Mouse (Mus musculus): ENCODE measurements around the gene Stk38l.
"Not testable (repeated sequence)": the region's sequence is repeated elsewhere in the genome, so short reads cannot be mapped to it uniquely, and the experiment has no call there.

The Stk38l gene

GRCm38 (mm10) chr6:146733554-146733953 lies 8.8 kb downstream of the Stk38l start:
- DNase-seq (ENCODE audit: low read depth, low spot score): no peak

- no peak for DNase-seq (ENCODE audit: low read depth, low spot score)
These were observed 14.1 kb downstream of the Stk38l start for GRCm38 (mm10) chr6:146738889-146739288.

GRCm38 (mm10) chr6:146740724-146741123 lies 15.9 kb downstream of the Stk38l start:
- no peak for DNase-seq (ENCODE audit: low read depth, low spot score)

GRCm38 (mm10) chr6:146741986-146742635 lies 17.3 kb downstream of the Stk38l start:
- DNase-seq (ENCODE audit: low read depth, low spot score): no peak

GRCm38 (mm10) chr6:146744266-146744665 lies 19.5 kb downstream of the Stk38l start:
- not testable (repeated sequence) for DNase-seq (ENCODE audit: low read depth, low spot score)

GRCm38 (mm10) chr6:146745180-146745579 lies 20.4 kb downstream of the Stk38l start:
- no peak for DNase-seq (ENCODE audit: low read depth, low spot score)

- DNase-seq (ENCODE audit: low read depth, low spot score): no peak
These were observed 21.8 kb downstream of the Stk38l start for GRCm38 (mm10) chr6:146746577-146746976.

GRCm38 (mm10) chr6:146747057-146747456 lies 22.3 kb downstream of the Stk38l start:
- no peak for DNase-seq (ENCODE audit: low read depth, low spot score)

GRCm38 (mm10) chr6:146748271-146748670 lies 23.5 kb downstream of the Stk38l start:
- no peak for DNase-seq (ENCODE audit: low read depth, low spot score)

- no peak for DNase-seq (ENCODE audit: low read depth, low spot score)
These were observed 26.9 kb downstream of the Stk38l start for GRCm38 (mm10) chr6:146751671-146752070.

- DNase-seq (ENCODE audit: low read depth, low spot score): no peak
These were observed 27.4 kb downstream of the Stk38l start for GRCm38 (mm10) chr6:146752178-146752577.

- DNase-seq (ENCODE audit: low read depth, low spot score): no peak
These were observed 27.8 kb downstream of the Stk38l start for GRCm38 (mm10) chr6:146752612-146753011.

GRCm38 (mm10) chr6:146753560-146754160 lies 28.9 kb downstream of the Stk38l start:
- no peak for DNase-seq (ENCODE audit: low read depth, low spot score)

- no peak for DNase-seq (ENCODE audit: low read depth, low spot score)
These were observed 30.3 kb downstream of the Stk38l start for GRCm38 (mm10) chr6:146755136-146755535.

- no peak for DNase-seq (ENCODE audit: low read depth, low spot score)
These were observed 30.9 kb downstream of the Stk38l start for GRCm38 (mm10) chr6:146755679-146756078.

- no peak for DNase-seq (ENCODE audit: low read depth, low spot score)
These were observed 34.2 kb downstream of the Stk38l start for GRCm38 (mm10) chr6:146759027-146759426.

- no peak for DNase-seq (ENCODE audit: low read depth, low spot score)
These were observed 35.2 kb downstream of the Stk38l start for GRCm38 (mm10) chr6:146760022-146760421.

GRCm38 (mm10) chr6:146760736-146761135 lies 35.9 kb downstream of the Stk38l start:
- DNase-seq (ENCODE audit: low read depth, low spot score): no peak

GRCm38 (mm10) chr6:146762264-146762898 lies 37.6 kb downstream of the Stk38l start:
- DNase-seq (ENCODE audit: low read depth, low spot score): no peak

- no peak for DNase-seq (ENCODE audit: low read depth, low spot score)
These were observed 39.8 kb downstream of the Stk38l start for GRCm38 (mm10) chr6:146764593-146764992.

- no peak for DNase-seq (ENCODE audit: low read depth, low spot score)
These were observed 40.5 kb downstream of the Stk38l start for GRCm38 (mm10) chr6:146765270-146765669.

- no peak for DNase-seq (ENCODE audit: low read depth, low spot score)
These were observed 44.1 kb downstream of the Stk38l start for GRCm38 (mm10) chr6:146768813-146769404.
